Mouse (Mus musculus) ovary, postnatal 10 days (tissue): Measurements from ENCODE around the gene Smc1b.

Experiments
- DNase-seq: peaks from one replicate; pipeline ENCODE4 v3.0.0; 2022; ENCODE audit warnings: low spot score

The Smc1b gene

GRCm38 (mm10) chr15:85131275-85132192 is at the start of gene Smc1b, which contains the start of gene Ribc2:
Smc1b (minus strand) TSS chr15:85131964.
Ribc2 (plus strand) TSS chr15:85132078.
- DNase-seq = peak; percentile 35

- no peak for DNase-seq
Measured at GRCm38 (mm10) chr15:85180368-85180767, 48.6 kb upstream of the Smc1b start.

GRCm38 (mm10) chr15:85179528-85180180 is 47.9 kb upstream of the Smc1b start:
- DNase-seq = no peak

- DNase-seq = no peak
Measured at GRCm38 (mm10) chr15:85178172-85178571, 46.4 kb upstream of the Smc1b start.

GRCm38 (mm10) chr15:85177576-85177975 is 45.8 kb upstream of the Smc1b start:
- no peak for DNase-seq

- DNase-seq = no peak
Measured at GRCm38 (mm10) chr15:85174060-85174459, 42.3 kb upstream of the Smc1b start.

- DNase-seq = no peak
Measured at GRCm38 (mm10) chr15:85173425-85173824, 41.7 kb upstream of the Smc1b start.

- DNase-seq = no peak
Measured at GRCm38 (mm10) chr15:85172054-85172453, 40.3 kb upstream of the Smc1b start.

- DNase-seq = no peak
Measured at GRCm38 (mm10) chr15:85167086-85167679, 35.4 kb upstream of the Smc1b start.

GRCm38 (mm10) chr15:85166433-85166933 is 34.7 kb upstream of the Smc1b start:
- no peak for DNase-seq

- no peak for DNase-seq
Measured at GRCm38 (mm10) chr15:85162693-85163663, 31.2 kb upstream of the Smc1b start.

- DNase-seq = no peak
Measured at GRCm38 (mm10) chr15:85161416-85161815, 29.7 kb upstream of the Smc1b start.

- DNase-seq = no peak
Measured at GRCm38 (mm10) chr15:85156198-85156597, 24.4 kb upstream of the Smc1b start.

- no peak for DNase-seq
Measured at GRCm38 (mm10) chr15:85154091-85154490, 22.3 kb upstream of the Smc1b start.

GRCm38 (mm10) chr15:85152577-85152976 is 20.8 kb upstream of the Smc1b start:
- no peak for DNase-seq

GRCm38 (mm10) chr15:85151433-85151918 is 19.7 kb upstream of the Smc1b start:
- DNase-seq = peak; percentile 58

GRCm38 (mm10) chr15:85144249-85144648 is 12.5 kb upstream of the Smc1b start:
- no peak for DNase-seq

- no peak for DNase-seq
Measured at GRCm38 (mm10) chr15:85143747-85144146, 12.0 kb upstream of the Smc1b start.

- no peak for DNase-seq
Measured at GRCm38 (mm10) chr15:85143161-85143560, 11.4 kb upstream of the Smc1b start.

GRCm38 (mm10) chr15:85142441-85142840 is 10.7 kb upstream of the Smc1b start:
- DNase-seq = no peak

- DNase-seq = no peak
Measured at GRCm38 (mm10) chr15:85141290-85141689, 9.5 kb upstream of the Smc1b start.
